Mouse (Mus musculus): ENCODE data around the gene Arhgdia.

Gene Arhgdia

GRCm38 (mm10) chr11:120581490-120582267 lies at the start of gene Arhgdia:
TSS of gene Arhgdia (minus strand) at chr11:120581624.
- DNase-seq (ENCODE audit: low spot score) = peak; percentile 89

- DNase-seq (ENCODE audit: low spot score) = no peak
Measured at GRCm38 (mm10) chr11:120630401-120630871, 49.0 kb upstream of the Arhgdia start.

GRCm38 (mm10) chr11:120629911-120630310 lies 48.5 kb upstream of the Arhgdia start:
- no peak for DNase-seq (ENCODE audit: low spot score)

GRCm38 (mm10) chr11:120629341-120629730 lies 47.9 kb upstream of the Arhgdia start:
- DNase-seq (ENCODE audit: low spot score) = no peak

GRCm38 (mm10) chr11:120628601-120629340 lies 47.3 kb upstream of the Arhgdia start:
- no peak for DNase-seq (ENCODE audit: low spot score)

- DNase-seq (ENCODE audit: low spot score) = no peak
Measured at GRCm38 (mm10) chr11:120627468-120628300, 46.3 kb upstream of the Arhgdia start.

GRCm38 (mm10) chr11:120626785-120627467 lies 45.5 kb upstream of the Arhgdia start:
- no peak for DNase-seq (ENCODE audit: low spot score)

GRCm38 (mm10) chr11:120625152-120625775 lies 43.8 kb upstream of the Arhgdia start, which contains the start of gene Sirt7:
TSS of gene Sirt7 (minus strand) at chr11:120625240.
- no peak for DNase-seq (ENCODE audit: low spot score)

GRCm38 (mm10) chr11:120624680-120625111 lies 43.3 kb upstream of the Arhgdia start:
- peak; percentile 94 for DNase-seq (ENCODE audit: low spot score)

- DNase-seq (ENCODE audit: low spot score) = peak; percentile 65
Measured at GRCm38 (mm10) chr11:120623961-120624679, 42.7 kb upstream of the Arhgdia start.

GRCm38 (mm10) chr11:120622805-120623204 lies 41.4 kb upstream of the Arhgdia start:
- no peak for DNase-seq (ENCODE audit: low spot score)

- no peak for DNase-seq (ENCODE audit: low spot score)
Measured at GRCm38 (mm10) chr11:120620195-120620594, 38.8 kb upstream of the Arhgdia start.

GRCm38 (mm10) chr11:120618619-120619535 lies 37.5 kb upstream of the Arhgdia start:
- no peak for DNase-seq (ENCODE audit: low spot score)

GRCm38 (mm10) chr11:120617519-120618112 lies 36.2 kb upstream of the Arhgdia start, which contains the start of gene Pcyt2:
TSS of gene Pcyt2 (minus strand) at chr11:120617936.
- peak; percentile 90 for DNase-seq (ENCODE audit: low spot score)

- DNase-seq (ENCODE audit: low spot score) = no peak
Measured at GRCm38 (mm10) chr11:120616617-120617294, 35.3 kb upstream of the Arhgdia start.

- no peak for DNase-seq (ENCODE audit: low spot score)
Measured at GRCm38 (mm10) chr11:120615606-120616203, 34.3 kb upstream of the Arhgdia start.

- DNase-seq (ENCODE audit: low spot score) = no peak
Measured at GRCm38 (mm10) chr11:120615167-120615566, 33.7 kb upstream of the Arhgdia start.

- no peak for DNase-seq (ENCODE audit: low spot score)
Measured at GRCm38 (mm10) chr11:120613976-120614375, 32.6 kb upstream of the Arhgdia start.
